Mouse (Mus musculus) midbrain, embryonic 14.5 days (tissue): ENCODE measurements at regions not wholly inside any gene's neighbourhood (a gene's known extent, or its start where the extent isn't known, plus 50 kb on each side); places are given as distances from the start of the nearest gene placed in this dataset.

Source experiments
- ATAC-seq: fragments of 200-750 bp; cut with Nextera tagmentation; 2 replicates; pipeline ENCODE4 v1.8.0; 2017; ENCODE audit warnings: moderate number of reproducible peaks, moderate library complexity; ENCODE audit not compliant: low FRiP score, low TSS enrichment
- DNase-seq: peaks from one replicate; pipeline ENCODE4 v3.0.0-alpha.2; 2015
- H3K27ac ChIP-seq: fragments of 300-500 bp; sonication (generic); replicated peaks from 2 replicates; pipeline ENCODE4 v1.5.1; 2014; ENCODE audit warnings: mild to moderate bottlenecking, low read depth, low read length, moderate library complexity
- H3K27me3 ChIP-seq: fragments of 300-500 bp; sonication (generic); 2 replicates; pipeline ENCODE4 v1.6.1; 2014; ENCODE audit warnings: low read length, control low read depth, mixed read lengths; ENCODE audit not compliant: control insufficient read depth, insufficient read depth
- H3K36me3 ChIP-seq: fragments of 300-500 bp; sonication (generic); 2 replicates; pipeline ENCODE4 v1.6.1; 2014; ENCODE audit warnings: low read length, control low read depth; ENCODE audit not compliant: control insufficient read depth, insufficient read depth
- H3K4me1 ChIP-seq: fragments of 300-500 bp; sonication (generic); 2 replicates; pipeline ENCODE4 v1.6.1; 2014; ENCODE audit warnings: mild to moderate bottlenecking, antibody characterized with exemption, low read length, control low read depth; ENCODE audit not compliant: control insufficient read depth, insufficient read depth
- H3K4me2 ChIP-seq: fragments of 300-500 bp; sonication (generic); 2 replicates; pipeline ENCODE4 v1.6.1; 2014; ENCODE audit warnings: mild to moderate bottlenecking, low read length, moderate library complexity
- H3K4me3 ChIP-seq: fragments of 300-500 bp; sonication (generic); replicated peaks from 2 replicates; pipeline ENCODE4 v1.5.1; 2014; ENCODE audit warnings: low read depth, low read length
- H3K9ac ChIP-seq: fragments of 300-500 bp; sonication (generic); replicated peaks from 2 replicates; pipeline ENCODE4 v1.6.1; 2014; ENCODE audit warnings: mild to moderate bottlenecking, low read length, moderate library complexity
- H3K9me3 ChIP-seq: fragments of 300-500 bp; sonication (generic); 2 replicates; pipeline ENCODE4 v1.6.1; 2016; ENCODE audit warnings: low read length, control low read depth, mixed read lengths; ENCODE audit not compliant: control insufficient read depth
- WGBS: fragments of 180-500 bp; shearing (Covaris S2); extraction: QIAGEN DNeasy Blood & Tissue Kit; methylation state at CpG from one replicate; pipeline ENCODE4 v1.1.7; 2014; 5-methylcytosine and 5-hydroxymethylcytosine counted together

- H3K9me3 ChIP-seq, result no peaks in the 10 kb centered on the region
- H3K4me2 ChIP-seq, result no peak overlapping the region
- DNase-seq (no peak), ATAC-seq (no peak)
- H3K4me3 ChIP-seq, result no peak overlapping the region
- H3K9ac ChIP-seq, result no peak overlapping the region
- no peaks in the 10 kb centered on the region for H3K27me3 ChIP-seq
- H3K4me1 ChIP-seq, result peaks cover 10% of the 10 kb centered on the region; the same call in 1 of the 2 replicates
- H3K36me3 ChIP-seq, result no peaks in the 10 kb centered on the region
- 84% methylated on average over 8 of the region's 8 CpGs for WGBS
- no peak overlapping the region for H3K27ac ChIP-seq
These were observed 211.5 kb downstream of the Galc start for GRCm38 (mm10) chr12:98047765-98048164.

DNA sequence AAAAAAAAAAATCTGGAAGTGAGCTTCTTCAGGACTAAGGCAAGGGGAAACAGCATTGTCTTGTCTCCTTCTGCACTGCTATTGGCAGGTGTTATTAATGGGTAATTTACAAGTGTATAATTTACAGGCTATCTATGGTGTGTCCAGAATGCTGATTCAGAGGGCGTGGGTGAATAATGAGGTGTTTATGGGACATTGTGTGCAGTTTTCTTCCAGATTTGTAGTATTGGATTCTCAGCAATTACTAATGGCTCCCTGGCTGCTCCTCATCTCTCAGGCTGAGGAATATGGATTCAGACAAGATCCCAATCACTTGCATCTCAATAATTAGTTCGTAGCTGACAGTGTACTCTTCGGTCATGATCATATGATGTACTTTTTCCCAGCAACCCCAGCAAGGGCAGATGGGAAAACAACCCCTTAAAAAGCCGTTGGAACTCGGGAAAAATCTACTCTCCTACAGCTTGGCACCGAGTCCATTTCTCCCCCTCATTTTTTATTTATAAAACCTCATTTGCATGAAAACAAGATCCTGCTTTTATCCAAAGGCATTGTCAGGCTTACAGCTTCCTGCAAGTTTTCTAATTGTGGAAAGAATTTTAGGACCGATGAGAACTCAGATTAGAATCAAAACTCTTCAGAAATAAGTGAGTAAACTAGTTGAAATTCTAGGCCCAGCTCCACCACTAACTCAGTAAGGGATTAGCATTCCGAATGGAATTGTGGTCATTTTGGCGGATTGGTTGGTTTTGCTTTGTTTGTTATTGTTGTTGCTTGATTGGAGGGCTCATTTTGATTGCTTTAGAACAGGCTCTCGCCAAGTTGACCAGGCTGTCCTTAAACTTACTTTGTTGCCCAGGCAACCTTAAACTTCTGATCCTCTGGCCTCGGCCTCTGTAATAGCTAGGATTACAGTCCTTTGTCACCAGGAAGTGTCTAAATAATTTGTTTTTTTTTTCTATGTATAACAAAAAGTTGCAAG lies 212.5 kb downstream of the Galc start:
- WGBS, result 30% methylated on average over 11 of the region's 11 CpGs
- Histone ChIP-seq H3K27ac (no peak overlapping the region), H3K4me3 (no peak overlapping the region), H3K27me3 (no peaks in the 10 kb centered on the region), H3K4me1 (peaks cover 10% of the 10 kb centered on the region; the same call in 1 of the 2 replicates), H3K36me3 (no peaks in the 10 kb centered on the region), H3K9me3 (no peaks in the 10 kb centered on the region), H3K9ac (no peak overlapping the region), H3K4me2 (peak overlapping the region; percentile 21; the same call in 1 of the 2 replicates)
- peak; percentile 53 for DNase-seq
- no peak for ATAC-seq

GRCm38 (mm10) chr12:98045784-98046458 lies 213.3 kb downstream of the Galc start:
- Histone ChIP-seq H3K36me3 (no peaks in the 10 kb centered on the region), H3K9ac (no peak overlapping the region), H3K27ac (no peak overlapping the region), H3K9me3 (no peaks in the 10 kb centered on the region), H3K4me1 (peaks cover 10% of the 10 kb centered on the region; the same call in 1 of the 2 replicates), H3K4me2 (no peak overlapping the region), H3K27me3 (no peaks in the 10 kb centered on the region), H3K4me3 (no peak overlapping the region)
- DNase-seq (peak; percentile 44), ATAC-seq (no peak)
- 59% methylated on average over 5 of the region's 5 CpGs for WGBS

GRCm38 (mm10) chr12:98043436-98043835 lies 215.8 kb downstream of the Galc start:
- ATAC-seq (no peak), DNase-seq (no peak)
- Histone ChIP-seq H3K4me1 (no peaks in the 10 kb centered on the region), H3K9ac (no peak overlapping the region), H3K4me2 (no peak overlapping the region), H3K27me3 (no peaks in the 10 kb centered on the region), H3K27ac (no peak overlapping the region), H3K36me3 (no peaks in the 10 kb centered on the region), H3K4me3 (no peak overlapping the region), H3K9me3 (no peaks in the 10 kb centered on the region)
- 69% methylated on average over 5 of the region's 5 CpGs for WGBS

GRCm38 (mm10) chr12:98039677-98040076 lies 219.6 kb downstream of the Galc start:
- Histone ChIP-seq H3K9ac (no peak overlapping the region), H3K4me1 (no peaks in the 10 kb centered on the region), H3K4me3 (no peak overlapping the region), H3K9me3 (no peaks in the 10 kb centered on the region), H3K36me3 (no peaks in the 10 kb centered on the region), H3K27ac (no peak overlapping the region), H3K4me2 (no peak overlapping the region), H3K27me3 (no peaks in the 10 kb centered on the region)
- no peak for ATAC-seq
- DNase-seq, result no peak
- WGBS, result 94% methylated on average over 4 of the region's 4 CpGs

- 31% methylated on average over 6 of the region's 6 CpGs for WGBS
These were observed 235.6 kb downstream of the Galc start for GRCm38 (mm10) chr12:98023655-98024054.

DNA sequence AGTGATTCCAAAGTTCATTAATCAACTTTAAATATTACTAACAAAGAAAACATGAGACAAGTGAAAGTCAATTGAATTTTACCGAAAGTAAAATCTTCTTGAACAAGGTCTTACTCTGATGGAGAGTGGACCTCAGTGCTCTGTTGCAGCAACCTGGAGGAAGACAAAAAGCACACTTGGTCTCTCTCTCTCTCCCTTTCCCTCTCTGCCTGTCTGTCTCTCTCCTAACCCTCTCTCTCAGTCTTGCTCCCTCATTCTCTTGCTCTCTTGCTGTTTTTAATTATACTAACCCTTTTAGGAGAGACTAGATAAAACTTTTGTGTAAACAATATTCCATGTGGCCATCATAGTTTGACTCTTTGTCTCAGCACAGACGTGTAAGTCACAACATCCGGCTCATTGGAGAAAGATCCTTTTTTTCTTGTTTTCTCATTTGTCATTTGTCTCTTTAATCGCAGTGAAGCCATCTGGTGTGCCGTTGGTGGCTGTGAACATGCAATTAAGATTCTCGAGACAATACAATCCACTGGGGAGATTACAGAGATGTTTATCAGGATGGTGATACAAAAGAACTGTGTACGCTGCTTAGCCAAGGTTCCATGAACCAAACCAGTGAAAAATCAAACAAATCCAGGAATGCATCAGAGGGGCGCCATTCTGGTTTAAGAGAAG lies 244.5 kb downstream of the Galc start:
- H3K4me1 ChIP-seq, result no peaks in the 10 kb centered on the region
- H3K4me3 ChIP-seq, result no peak overlapping the region
- no peaks in the 10 kb centered on the region for H3K27me3 ChIP-seq
- H3K27ac ChIP-seq, result no peak overlapping the region
- no peaks in the 10 kb centered on the region for H3K36me3 ChIP-seq
- no peak overlapping the region for H3K4me2 ChIP-seq
- no peaks in the 10 kb centered on the region for H3K9me3 ChIP-seq
- DNase-seq (peak; percentile 12), ATAC-seq (no peak)
- H3K9ac ChIP-seq, result no peak overlapping the region
- 50% methylated on average over 8 of the region's 8 CpGs for WGBS

More at GRCm38 (mm10) chr12:98023655-98024054, 235.6 kb downstream of the Galc start:
- H3K4me2 ChIP-seq, result no peak overlapping the region
- no peak overlapping the region for H3K9ac ChIP-seq
- no peaks in the 10 kb centered on the region for H3K27me3 ChIP-seq
- no peak overlapping the region for H3K27ac ChIP-seq
- no peaks in the 10 kb centered on the region for H3K9me3 ChIP-seq
- no peaks in the 10 kb centered on the region for H3K4me1 ChIP-seq
- H3K4me3 ChIP-seq, result no peak overlapping the region
- ATAC-seq (peak; percentile 34; the same call in 1 of the 2 replicates), DNase-seq (peak; percentile 72)
- no peaks in the 10 kb centered on the region for H3K36me3 ChIP-seq

DNA sequence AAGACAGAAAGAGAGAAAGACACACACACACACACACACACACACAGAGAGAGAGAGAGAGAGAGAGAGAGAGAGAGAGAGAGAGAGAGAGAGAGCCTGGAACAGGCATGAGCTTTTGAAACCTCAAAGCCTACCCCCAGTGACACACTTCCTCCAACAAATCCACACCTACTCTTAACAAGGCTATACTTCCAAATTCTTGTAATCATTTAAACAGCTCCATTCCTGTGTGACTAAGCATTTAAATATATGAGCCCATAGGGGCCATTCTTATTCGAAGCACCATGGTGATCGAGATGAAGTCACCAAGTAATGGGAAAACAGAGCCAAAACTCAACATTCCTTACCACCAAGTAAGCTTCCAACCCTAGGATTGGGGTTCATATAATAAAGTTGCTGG lies 250.1 kb downstream of the Galc start:
- Histone ChIP-seq H3K9ac (no peak overlapping the region), H3K9me3 (no peaks in the 10 kb centered on the region), H3K4me3 (no peak overlapping the region), H3K36me3 (no peaks in the 10 kb centered on the region), H3K4me1 (no peaks in the 10 kb centered on the region), H3K4me2 (no peak overlapping the region), H3K27ac (no peak overlapping the region), H3K27me3 (no peaks in the 10 kb centered on the region)
- WGBS, result 97% methylated on average over 2 of the region's 2 CpGs
- ATAC-seq, result no peak
- no peak for DNase-seq
